8 mouse cellular contexts compared by ENCODE assay signal in the genomic region with DNA sequence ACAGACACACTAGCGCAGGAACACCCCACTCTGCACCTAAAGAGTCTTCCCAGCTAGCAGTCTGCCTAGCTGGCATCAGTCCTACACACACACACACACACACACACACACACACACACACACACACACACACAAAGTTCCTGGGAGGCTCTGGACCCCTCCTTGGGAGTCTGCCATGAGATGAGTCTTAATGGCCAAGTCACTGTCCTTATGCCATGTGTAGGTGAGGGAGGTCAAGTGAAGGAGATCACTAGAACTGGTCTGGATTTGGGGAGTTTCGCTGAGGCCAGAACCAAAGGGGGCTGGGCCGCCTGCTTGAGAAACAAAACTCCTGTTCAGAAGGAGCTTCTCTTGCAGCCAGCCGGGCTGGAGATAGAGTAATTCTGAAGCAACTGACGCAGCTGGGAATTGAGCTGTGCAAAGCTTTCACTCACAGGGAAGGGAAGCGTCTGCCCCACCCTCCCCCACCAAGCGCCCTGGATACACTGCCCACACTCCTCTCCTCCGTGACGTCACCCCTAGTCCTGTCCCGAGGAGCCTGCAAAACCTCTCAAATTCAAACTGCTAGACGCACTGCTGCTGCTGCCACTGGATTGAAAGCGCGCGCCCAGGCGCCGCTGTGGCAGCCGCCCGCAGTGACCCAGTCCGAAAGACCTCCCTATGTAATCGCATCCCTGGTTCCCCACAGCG. TPM values are rescaled to one million over a fixed set of nuclear protein-coding genes. Genes with fewer than 3 reads are reported as not detected.
DNase-seq lines count a peak whose midpoint lies in the region; ATAC-seq and TF ChIP-seq lines count a peak whose summit lies in the region.

No protein-coding gene starts in this region.

- TF ChIP-seq EP300 in liver, postnatal 0 days (IDR thresholded peaks at IDR 0.05; ENCODE audit: low read depth), result no peak

- no peak overlapping the region for H3K4me3 ChIP-seq in liver, postnatal 0 days (ENCODE audit: low read depth, low read length)
- peak overlapping the region; percentile 44 for H3K4me3 ChIP-seq in embryonic facial prominence, embryonic 13.5 days
- H3K4me3 ChIP-seq in liver, embryonic 13.5 days (replicated peaks), result no peak overlapping the region

- 16% methylated on average over 20 of the region's 21 CpGs for WGBS in liver, postnatal 0 days (ENCODE audit: insufficient replicate concordance)
- WGBS in embryonic facial prominence, embryonic 13.5 days, result 19% methylated on average over 21 of the region's 21 CpGs
- 15% methylated on average over 21 of the region's 21 CpGs for WGBS in liver, embryonic 13.5 days (ENCODE audit: insufficient replicate concordance)

- H3K9ac ChIP-seq in liver, postnatal 0 days (replicated peaks), result no peak overlapping the region
- peak overlapping the region; percentile 52 for H3K9ac ChIP-seq in embryonic facial prominence, embryonic 13.5 days
- H3K9ac ChIP-seq in liver, embryonic 13.5 days, result no peak overlapping the region

- no peaks in the 10 kb centered on the region for H3K9me3 ChIP-seq in liver, postnatal 0 days (ENCODE audit: low read length)
- H3K9me3 ChIP-seq in embryonic facial prominence, embryonic 13.5 days, result no peaks in the 10 kb centered on the region
- H3K9me3 ChIP-seq in liver, embryonic 13.5 days (replicated peaks), result no peaks in the 10 kb centered on the region

- H3K27me3 ChIP-seq in liver, postnatal 0 days (ENCODE audit: insufficient read depth, low read length), result no peaks in the 10 kb centered on the region; the same call in 1 of the 2 replicates
- H3K27me3 ChIP-seq in embryonic facial prominence, embryonic 13.5 days, result peaks cover 14% of the 10 kb centered on the region; the same call in 1 of the 2 replicates
- peaks cover 20% of the 10 kb centered on the region; the same call in 1 of the 2 replicates for H3K27me3 ChIP-seq in liver, embryonic 13.5 days

- no peaks in the 10 kb centered on the region for H3K36me3 ChIP-seq in liver, postnatal 0 days (replicated peaks; ENCODE audit: insufficient read depth, low read length)
- no peaks in the 10 kb centered on the region for H3K36me3 ChIP-seq in embryonic facial prominence, embryonic 13.5 days
- H3K36me3 ChIP-seq in liver, embryonic 13.5 days, result no peaks in the 10 kb centered on the region

- ATAC-seq in liver, postnatal 0 days, result no peak
- peak; percentile 72; the same call in 1 of the 2 replicates for ATAC-seq in embryonic facial prominence, embryonic 13.5 days (ENCODE audit: insufficient number of reproducible peaks, insufficient read depth, low FRiP score, low TSS enrichment, low read depth)
- no peak for ATAC-seq in liver, embryonic 13.5 days (ENCODE audit: low read depth)

- TF ChIP-seq CTCF in liver, postnatal 0 days (IDR thresholded peaks at IDR 0.05; ENCODE audit: low read depth), result no peak

- H3K27ac ChIP-seq in liver, postnatal 0 days (ENCODE audit: low read depth), result no peak overlapping the region
- H3K27ac ChIP-seq in embryonic facial prominence, embryonic 13.5 days, result no peak overlapping the region
- H3K27ac ChIP-seq in liver, embryonic 13.5 days, result no peak overlapping the region

- no peak overlapping the region; the same call in 1 of the 2 replicates for H3K4me2 ChIP-seq in liver, postnatal 0 days (ENCODE audit: low read depth, low read length)
- H3K4me2 ChIP-seq in embryonic facial prominence, embryonic 13.5 days, result peak overlapping the region; percentile 64
- H3K4me2 ChIP-seq in liver, embryonic 13.5 days, result peak overlapping the region; percentile 17

- no peaks in the 10 kb centered on the region for H3K4me1 ChIP-seq in liver, postnatal 0 days (ENCODE audit: insufficient read depth)
- H3K4me1 ChIP-seq in embryonic facial prominence, embryonic 13.5 days, result no peaks in the 10 kb centered on the region
- no peaks in the 10 kb centered on the region for H3K4me1 ChIP-seq in liver, embryonic 13.5 days (replicated peaks)

- peak; percentile 8 for DNase-seq in liver
- DNase-seq in liver, postnatal 0 days, result no peak
- DNase-seq in heart, adult 9 months (ENCODE audit: low spot score in 2 of 2), result peak; percentile 11 to 21
- DNase-seq in kidney, postnatal 25 days, result peak; percentile 4 to 41
- no peak for DNase-seq in liver, embryonic 13.5 days
- DNase-seq in right cerebral cortex, postnatal 25 days, result peak; percentile 68
- DNase-seq in spleen, postnatal 36 days (ENCODE audit: low spot score in 2 of 2), result no peak

RNA-seq across cellular contexts. Expression of a gene that starts 3.5 kb away (rescaled TPM):
- polyA plus RNA-seq in liver, postnatal 0 days (2015; fragmentation: Nextera tagmentation; extraction: Ambion mirVana), result not detected in 2 replicates
- 2.3 and 2.6 TPM in 2 replicates for polyA plus RNA-seq in embryonic facial prominence, embryonic 13.5 days (2015; fragmentation: Nextera tagmentation; extraction: Ambion mirVana)
- polyA plus RNA-seq in liver, embryonic 13.5 days (2015; fragmentation: Nextera tagmentation; extraction: Ambion mirVana), result 0.03 and 0.09 TPM in 2 replicates

Comparison
In these comparisons a context has a peak if more than half of its experiments do, and no peak if none do; other contexts are left out.
1. DNase-seq: peak in liver (single experiment), heart, adult 9 months (2 of 2), kidney, postnatal 25 days (2 of 2) and right cerebral cortex, postnatal 25 days (single experiment); none in liver, postnatal 0 days (single experiment), liver, embryonic 13.5 days (single experiment) and spleen, postnatal 36 days (0 of 2).